Mouse (Mus musculus): ENCODE measurements around the gene Cdc20b.

Cdc20b gene

GRCm38 (mm10) chr13:113097011-113097410 is 62.1 kb downstream of the Cdc20b start:
- DNase-seq (ENCODE audit: low spot score) = no peak

GRCm38 (mm10) chr13:113098406-113098805 is 63.5 kb downstream of the Cdc20b start:
- DNase-seq (ENCODE audit: low spot score) = no peak

- no peak for DNase-seq (ENCODE audit: low spot score)
These were observed 66.0 kb downstream of the Cdc20b start, which contains the start of gene Gzma for GRCm38 (mm10) chr13:113100879-113101278. Gene Gzma, minus strand, starts transcription at chr13:113100981.

GRCm38 (mm10) chr13:113101804-113102203 is 66.9 kb downstream of the Cdc20b start:
- no peak for DNase-seq (ENCODE audit: low spot score)

- DNase-seq (ENCODE audit: low spot score) = no peak
These were observed 69.8 kb downstream of the Cdc20b start for GRCm38 (mm10) chr13:113104759-113105158.

GRCm38 (mm10) chr13:113118977-113119376 is 84.1 kb downstream of the Cdc20b start:
- no peak for DNase-seq (ENCODE audit: low spot score)

GRCm38 (mm10) chr13:113120324-113121237 is 85.7 kb downstream of the Cdc20b start:
- no peak for DNase-seq (ENCODE audit: low spot score)

- DNase-seq (ENCODE audit: low spot score) = no peak
These were observed 86.4 kb downstream of the Cdc20b start for GRCm38 (mm10) chr13:113121326-113121725.

GRCm38 (mm10) chr13:113129974-113130373 is 95.1 kb downstream of the Cdc20b start:
- no peak for DNase-seq (ENCODE audit: low spot score)

GRCm38 (mm10) chr13:113139597-113139996 is 104.7 kb downstream of the Cdc20b start:
- no peak for DNase-seq (ENCODE audit: low spot score)
